Mouse (Mus musculus) C2C12 (cell line): ENCODE results near the gene BC049730.

Source experiments
- CTCF ChIP-seq: IDR thresholded peaks from one replicate; pipeline ENCODE4 v1.5.1; 2011; ENCODE audit not compliant: control insufficient read depth, insufficient read depth, insufficient read length
- MYOG ChIP-seq: IDR thresholded peaks from one replicate; pipeline ENCODE4 v1.6.1; 2011; ENCODE audit not compliant: control insufficient read depth, insufficient read length; ENCODE audit errors: extremely low read depth
- USF1 ChIP-seq: IDR thresholded peaks from one replicate; pipeline ENCODE4 v1.6.1; 2011; ENCODE audit warnings: low read depth, mild to moderate bottlenecking, control low read depth, moderate library complexity

DNA sequence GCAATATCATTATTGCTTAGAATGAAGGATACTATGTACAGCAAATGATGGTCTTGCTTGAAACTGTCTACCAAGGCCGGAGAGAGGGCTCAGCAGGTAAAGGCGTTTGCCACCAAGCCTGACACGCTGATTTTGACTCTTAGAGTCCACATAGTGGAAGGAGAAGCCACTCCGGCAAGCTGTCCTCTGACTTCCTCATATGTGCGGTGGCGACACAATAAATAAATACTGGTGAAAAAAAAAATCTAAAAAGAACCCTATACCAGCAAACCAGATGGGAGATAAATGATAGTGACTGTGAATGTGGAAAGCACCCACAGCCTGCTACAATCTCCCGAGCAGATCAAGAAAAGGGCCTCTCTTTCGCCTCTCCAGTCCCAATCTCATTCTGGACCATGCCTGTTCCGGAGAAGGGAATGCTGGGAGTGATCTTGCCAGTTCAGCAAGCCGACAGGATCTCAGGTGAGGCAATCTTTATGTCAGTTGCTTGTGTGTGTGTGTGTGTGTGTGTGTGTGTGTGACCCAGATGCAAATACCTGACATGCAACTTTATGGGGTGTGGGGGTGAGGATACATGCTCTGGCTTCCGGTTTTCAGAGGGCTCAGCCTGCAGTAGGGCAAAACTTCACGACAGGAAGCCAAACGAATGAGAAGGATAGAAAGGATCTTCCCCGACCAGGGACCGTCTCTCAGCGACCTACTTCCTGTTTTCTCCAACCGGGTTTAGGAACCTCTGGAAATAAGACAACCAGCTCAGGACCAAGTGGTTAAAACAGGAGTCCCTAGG is 47.7 kb upstream of the BC049730 start:
- TF ChIP-seq USF1, result no peak
- TF ChIP-seq CTCF, result no peak
- no peak for TF ChIP-seq MYOG
